Mouse (Mus musculus): ENCODE results near the gene Wdr83. TPM values are rescaled to one million over a fixed set of nuclear protein-coding genes. Genes with fewer than 3 reads are reported as not detected.

Gene Wdr83
- polyA plus RNA-seq, 1 experiment: 64.9 TPM

- TF ChIP-seq CTCF (IDR thresholded peaks at IDR 0.05; ENCODE audit: borderline replicate concordance, extremely low read depth, insufficient read depth, insufficient read length) (no peak), POLR2A (IDR thresholded peaks at IDR 0.05; ENCODE audit: borderline replicate concordance, extremely low read depth, insufficient read depth, insufficient read length, poor library complexity, severe bottlenecking) (no peak)
- DNase-seq (ENCODE audit: low read depth): no peak
Measured at GRCm38 (mm10) chr8:85032622-85033311, 48.3 kb downstream of the Wdr83 start.

GRCm38 (mm10) chr8:85029271-85029670 is 51.8 kb downstream of the Wdr83 start:
- no peak for DNase-seq (ENCODE audit: low read depth)
- TF ChIP-seq CTCF (IDR thresholded peaks at IDR 0.05; ENCODE audit: borderline replicate concordance, extremely low read depth, insufficient read depth, insufficient read length) (no peak), POLR2A (IDR thresholded peaks at IDR 0.05; ENCODE audit: borderline replicate concordance, extremely low read depth, insufficient read depth, insufficient read length, poor library complexity, severe bottlenecking) (no peak)

- TF ChIP-seq POLR2A (IDR thresholded peaks at IDR 0.05; ENCODE audit: borderline replicate concordance, extremely low read depth, insufficient read depth, insufficient read length, poor library complexity, severe bottlenecking): no peak
- no peak for TF ChIP-seq CTCF (IDR thresholded peaks at IDR 0.05; ENCODE audit: borderline replicate concordance, extremely low read depth, insufficient read depth, insufficient read length)
- peak; percentile 35 for DNase-seq (ENCODE audit: low read depth)
Measured at GRCm38 (mm10) chr8:85027922-85028321, 53.2 kb downstream of the Wdr83 start.

GRCm38 (mm10) chr8:85027516-85027855 is 53.6 kb downstream of the Wdr83 start:
- peak; percentile 30 for DNase-seq (ENCODE audit: low read depth)
- TF ChIP-seq CTCF (IDR thresholded peaks at IDR 0.05; ENCODE audit: borderline replicate concordance, extremely low read depth, insufficient read depth, insufficient read length): no peak
- TF ChIP-seq POLR2A (IDR thresholded peaks at IDR 0.05; ENCODE audit: borderline replicate concordance, extremely low read depth, insufficient read depth, insufficient read length, poor library complexity, severe bottlenecking): no peak

- DNase-seq (ENCODE audit: low read depth): peak; percentile 97
- TF ChIP-seq POLR2A (IDR thresholded peaks at IDR 0.05; ENCODE audit: borderline replicate concordance, extremely low read depth, insufficient read depth, insufficient read length, poor library complexity, severe bottlenecking) (peak; percentile 96), CTCF (IDR thresholded peaks at IDR 0.05; ENCODE audit: borderline replicate concordance, extremely low read depth, insufficient read depth, insufficient read length) (no peak)
Measured at GRCm38 (mm10) chr8:85026670-85027515, 54.2 kb downstream of the Wdr83 start, which contains the start of gene Trir. TSS of gene Trir (plus strand) at chr8:85026823.

GRCm38 (mm10) chr8:85025098-85025932 is 55.8 kb downstream of the Wdr83 start, which contains the start of gene Asna1:
TSS of gene Asna1 (minus strand) at chr8:85025281.
- peak; percentile 98 for DNase-seq (ENCODE audit: low read depth)
- TF ChIP-seq POLR2A (IDR thresholded peaks at IDR 0.05; ENCODE audit: borderline replicate concordance, extremely low read depth, insufficient read depth, insufficient read length, poor library complexity, severe bottlenecking) (peak; percentile 31; the same call in 1 of the 2 replicates), CTCF (IDR thresholded peaks at IDR 0.05; ENCODE audit: borderline replicate concordance, extremely low read depth, insufficient read depth, insufficient read length) (no peak)

Other genes with a start within 250 kb of the Wdr83 start
- gene Gadd45gip1, start 249.8 kb downstream of the Wdr83 start, polyA plus RNA-seq (2012; rRNA removed): 30.1 and 39.2 TPM in 2 replicates
- gene Rad23a, start 240.6 kb downstream of the Wdr83 start, polyA plus RNA-seq (2012; rRNA removed): 63.7 and 66.0 TPM in 2 replicates
- gene Calr, start 234.4 kb downstream of the Wdr83 start, polyA plus RNA-seq (2012; rRNA removed): 374 and 466 TPM in 2 replicates
- gene Farsa, start 224.3 kb downstream of the Wdr83 start, polyA plus RNA-seq (2012; rRNA removed): 109 and 153 TPM in 2 replicates
- gene Syce2, start 209.2 kb downstream of the Wdr83 start, polyA plus RNA-seq (2012; rRNA removed): 15.1 and 24.2 TPM in 2 replicates
- gene Gcdh, start 187.4 kb downstream of the Wdr83 start, polyA plus RNA-seq (2012; rRNA removed): 41.9 and 55.4 TPM in 2 replicates
- gene Klf1, start 179.4 kb downstream of the Wdr83 start, polyA plus RNA-seq (2012; rRNA removed): 0.66 and 0.77 TPM in 2 replicates
- gene Dnase2a, start 172.7 kb downstream of the Wdr83 start, polyA plus RNA-seq (2012; rRNA removed): 5.1 and 6.8 TPM in 2 replicates
- gene Mast1, start 143.9 kb downstream of the Wdr83 start, polyA plus RNA-seq (2012; rRNA removed): 133 and 166 TPM in 2 replicates
- gene Rtbdn, start 134.3 kb downstream of the Wdr83 start, polyA plus RNA-seq (2012; rRNA removed): 7.2 and 7.6 TPM in 2 replicates
- not detected in 2 replicates for gene Gm49661, start 111.9 kb downstream of the Wdr83 start, polyA plus RNA-seq (2012; rRNA removed)
- 756 and 915 TPM in 2 replicates for gene Prdx2, start 111.7 kb downstream of the Wdr83 start, polyA plus RNA-seq (2012; rRNA removed)
- gene Rnaseh2a, start 111.5 kb downstream of the Wdr83 start, polyA plus RNA-seq (2012; rRNA removed): 41.8 and 51.3 TPM in 2 replicates
- gene Junb, start 102.6 kb downstream of the Wdr83 start, polyA plus RNA-seq (2012; rRNA removed): 6.7 and 7.1 TPM in 2 replicates
- 21.2 and 27.2 TPM in 2 replicates for gene Hook2, start 90.7 kb downstream of the Wdr83 start, polyA plus RNA-seq (2012; rRNA removed)
- gene Best2, start 66.8 kb downstream of the Wdr83 start, polyA plus RNA-seq (2012; rRNA removed): 0.05 and 0.06 TPM in 2 replicates
- gene Asna1, start 56.0 kb downstream of the Wdr83 start, polyA plus RNA-seq (2012; rRNA removed): 224 and 279 TPM in 2 replicates
- 191 and 216 TPM in 2 replicates for gene Trir, start 54.5 kb downstream of the Wdr83 start, polyA plus RNA-seq (2012; rRNA removed)
- gene Tnpo2, start 44.4 kb downstream of the Wdr83 start, polyA plus RNA-seq (2012; rRNA removed): 129 and 140 TPM in 2 replicates
- 102 and 128 TPM in 2 replicates for gene Fbxw9, start 21.3 kb downstream of the Wdr83 start, polyA plus RNA-seq (2012; rRNA removed)
- 0.64 TPM in 1 of 2 replicates, not detected in the other for gene Gm5741, start 13.3 kb downstream of the Wdr83 start, polyA plus RNA-seq (2012; rRNA removed)
- 74.8 and 77.0 TPM in 2 replicates for gene Dhps, start 9.5 kb downstream of the Wdr83 start, polyA plus RNA-seq (2012; rRNA removed)
- gene Wdr83os, start 566 bp downstream of the Wdr83 start, polyA plus RNA-seq (2012; rRNA removed): 124 and 140 TPM in 2 replicates
- gene Man2b1, start 2.0 kb upstream of the Wdr83 start, polyA plus RNA-seq (2012; rRNA removed): 21.6 and 23.9 TPM in 2 replicates
- gene Zfp791, start 41.8 kb upstream of the Wdr83 start, polyA plus RNA-seq (2012; rRNA removed): 2.3 and 2.8 TPM in 2 replicates
- gene Cks1brt, start 70.6 kb upstream of the Wdr83 start, polyA plus RNA-seq (2012; rRNA removed): not detected in 2 replicates
- not detected in 2 replicates for gene Olfr371, start 144.7 kb upstream of the Wdr83 start, polyA plus RNA-seq (2012; rRNA removed)
- gene Orc6, start 218.3 kb upstream of the Wdr83 start, polyA plus RNA-seq (2012; rRNA removed): 64.2 and 82.1 TPM in 2 replicates
- gene Vps35, start 218.5 kb upstream of the Wdr83 start, polyA plus RNA-seq (2012; rRNA removed): 78.9 and 81.3 TPM in 2 replicates